Mouse (Mus musculus) spleen, embryonic (tissue): ENCODE measurements at regions not wholly inside any gene's neighbourhood (a gene's known extent, or its start where the extent isn't known, plus 50 kb on each side); places are given as distances from the start of the nearest gene placed in this dataset.

Experiments used
- CTCF ChIA-PET: fragments of 350-600 bp; sonication (Branson Sonifier 250); formaldehyde crosslinking; loops from one replicate; lab custom pipeline; 2022; lab: Charles Lee

GRCm38 (mm10) chr16:86368449-86368848 is 466.8 kb upstream of the Adamts5 start:
- CTCF ChIA-PET, result no interaction called here

DNA sequence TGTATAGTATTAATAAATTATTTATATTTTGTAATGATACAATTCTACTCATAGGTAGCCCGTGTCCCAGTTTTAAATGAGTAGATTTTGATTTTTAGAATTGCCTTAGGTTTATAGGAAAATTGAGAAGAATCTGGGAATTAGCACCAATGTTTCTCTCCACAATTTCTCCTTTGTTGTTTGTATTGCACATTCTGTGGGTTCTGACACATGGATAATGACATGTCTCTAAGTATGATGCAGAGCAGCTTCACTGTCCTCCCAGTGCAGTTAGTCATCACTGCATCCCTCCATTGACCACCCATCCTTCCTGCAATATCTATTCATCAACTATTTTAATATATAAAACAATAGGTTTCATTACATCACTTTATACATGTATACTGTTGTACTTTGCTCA is 464.6 kb upstream of the Adamts5 start:
- CTCF ChIA-PET, result no interaction called here

- CTCF ChIA-PET, result no interaction called here
Measured at GRCm38 (mm10) chr16:86361099-86361498, 459.5 kb upstream of the Adamts5 start.

- CTCF ChIA-PET, result no interaction called here
Measured at GRCm38 (mm10) chr16:86355036-86355435, 453.4 kb upstream of the Adamts5 start.

DNA sequence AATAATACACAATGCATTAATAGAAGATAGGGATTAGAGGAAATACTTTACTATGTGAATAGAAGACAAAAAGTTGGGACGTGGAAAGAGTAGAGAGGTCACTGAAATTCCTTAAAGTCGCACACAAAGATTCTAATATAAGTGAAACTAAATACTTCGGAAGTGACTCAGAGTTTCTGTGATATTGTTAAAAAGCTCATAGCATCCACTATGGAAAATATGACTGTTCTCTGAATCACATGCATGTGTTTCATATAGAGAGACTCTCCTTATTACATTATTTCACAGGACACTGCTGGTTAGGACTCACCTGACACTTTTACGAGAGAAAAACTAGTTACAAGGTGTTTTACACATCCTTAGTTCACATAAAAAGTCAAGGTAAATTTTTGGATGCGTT is 446.1 kb upstream of the Adamts5 start:
- CTCF ChIA-PET, result no interaction called here

- CTCF ChIA-PET, result no interaction called here
Measured at GRCm38 (mm10) chr16:86346916-86347315, 445.3 kb upstream of the Adamts5 start.

- CTCF ChIA-PET, result no interaction called here
Measured at GRCm38 (mm10) chr16:86340311-86340710, 438.7 kb upstream of the Adamts5 start.

DNA sequence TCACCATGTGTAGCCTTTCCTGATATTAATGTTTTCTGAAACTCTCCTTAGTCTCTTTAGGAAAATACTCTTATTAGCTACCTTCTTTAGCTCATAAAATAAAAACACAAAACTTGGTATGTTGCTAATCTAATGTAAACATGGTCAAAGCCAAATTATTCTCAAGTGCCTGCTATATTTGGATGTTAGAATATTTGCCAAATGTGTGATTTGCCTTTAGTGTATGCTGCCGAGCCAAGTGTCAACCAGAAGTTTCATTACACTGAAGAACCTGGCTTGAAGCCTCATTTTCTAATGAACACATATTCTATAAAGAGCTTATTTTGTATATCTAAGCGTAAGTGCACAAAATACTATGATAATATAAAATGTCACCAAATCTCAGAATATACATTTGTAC is 423.8 kb upstream of the Adamts5 start:
- CTCF ChIA-PET, result no interaction called here

- CTCF ChIA-PET, result no interaction called here
Measured at GRCm38 (mm10) chr16:86318898-86319297, 417.3 kb upstream of the Adamts5 start.

- CTCF ChIA-PET, result no interaction called here
Measured at GRCm38 (mm10) chr16:86309696-86310095, 408.1 kb upstream of the Adamts5 start.

DNA sequence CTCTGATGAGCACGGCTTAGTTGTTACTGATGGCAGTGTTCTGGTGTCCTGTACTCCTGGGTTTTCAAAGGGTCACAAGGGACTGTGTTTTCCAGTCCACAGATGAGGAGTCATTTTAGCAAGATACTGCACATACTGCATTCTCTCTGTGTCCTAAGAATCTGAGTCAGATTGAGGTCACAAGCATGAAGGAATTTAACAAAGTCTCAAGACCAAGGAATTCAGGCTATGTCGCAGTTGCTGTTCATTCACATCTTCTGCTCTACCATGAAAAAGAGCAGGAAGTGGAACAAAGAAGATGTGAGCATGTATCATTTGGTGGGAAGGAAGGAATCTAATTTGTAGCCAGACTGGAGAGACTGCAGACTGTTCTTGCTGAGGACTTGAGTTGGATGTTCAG is 402.2 kb upstream of the Adamts5 start:
- CTCF ChIA-PET, result no interaction called here

- CTCF ChIA-PET, result no interaction called here
Measured at GRCm38 (mm10) chr16:86302451-86303145, 401.0 kb upstream of the Adamts5 start.

GRCm38 (mm10) chr16:86294436-86294835 is 392.8 kb upstream of the Adamts5 start:
- CTCF ChIA-PET, result no interaction called here

DNA sequence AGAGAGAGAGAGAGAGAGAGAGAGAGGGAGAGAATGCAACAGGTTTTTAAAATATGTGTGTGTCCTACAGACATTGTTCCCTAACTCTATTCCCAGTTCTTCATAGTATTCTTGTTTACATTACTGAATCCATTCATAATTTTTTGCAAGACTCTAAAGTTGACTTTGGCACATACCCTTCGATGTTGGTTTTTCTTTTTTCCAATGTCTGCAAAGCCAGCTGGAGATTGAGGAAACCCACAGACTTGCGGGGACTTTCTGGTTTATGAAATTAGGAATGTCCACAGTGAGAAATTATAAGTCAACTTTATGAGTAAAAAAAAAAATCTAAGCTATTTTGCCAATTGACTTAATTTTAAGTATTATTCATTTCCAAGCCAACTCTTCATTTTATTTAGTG is 379.7 kb upstream of the Adamts5 start:
- CTCF ChIA-PET, result interaction anchor here (0.6 kb wide), 1 partner anchor 42 kb away, joined by 3 read pairs; no protein-coding TSS in a partner anchor

DNA sequence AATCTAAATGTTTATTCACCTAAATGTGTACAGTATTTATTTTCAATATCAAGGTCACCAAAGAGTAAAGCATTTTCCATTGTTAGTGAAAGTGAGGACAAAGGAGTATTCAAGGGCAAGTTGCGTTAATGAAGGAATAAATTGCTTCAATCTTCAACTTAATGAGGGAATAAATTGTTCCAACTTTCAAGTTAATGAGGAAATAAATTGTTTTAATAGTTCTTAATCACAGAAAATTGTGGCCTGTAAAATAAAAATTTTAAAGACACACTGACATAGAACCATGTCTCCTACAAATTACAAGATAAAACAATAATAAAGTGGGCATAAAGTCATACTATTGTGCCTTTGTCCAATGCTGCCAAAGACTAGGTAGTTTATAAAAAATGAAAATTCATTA is 375.4 kb upstream of the Adamts5 start:
- CTCF ChIA-PET, result no interaction called here

DNA sequence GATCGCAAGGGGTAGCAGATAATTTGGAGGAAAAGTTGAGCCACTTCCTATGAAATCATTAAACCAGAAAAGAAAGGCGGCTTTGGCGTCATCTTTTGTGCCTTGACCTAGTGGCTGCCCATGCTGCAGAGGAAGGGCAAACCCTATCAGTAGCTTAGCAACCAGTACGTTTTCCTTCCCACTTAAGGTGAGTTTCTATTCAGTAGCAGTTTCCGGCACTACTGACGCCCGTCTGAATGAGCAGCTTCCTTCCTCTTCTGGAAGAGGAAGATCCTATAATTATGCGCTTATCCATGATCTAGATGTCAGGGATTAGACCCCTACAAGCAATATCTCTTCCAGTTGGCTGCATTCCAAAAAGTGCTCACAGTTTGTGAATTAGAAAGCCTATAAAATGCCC is 360.0 kb upstream of the Adamts5 start:
- CTCF ChIA-PET, result no interaction called here

DNA sequence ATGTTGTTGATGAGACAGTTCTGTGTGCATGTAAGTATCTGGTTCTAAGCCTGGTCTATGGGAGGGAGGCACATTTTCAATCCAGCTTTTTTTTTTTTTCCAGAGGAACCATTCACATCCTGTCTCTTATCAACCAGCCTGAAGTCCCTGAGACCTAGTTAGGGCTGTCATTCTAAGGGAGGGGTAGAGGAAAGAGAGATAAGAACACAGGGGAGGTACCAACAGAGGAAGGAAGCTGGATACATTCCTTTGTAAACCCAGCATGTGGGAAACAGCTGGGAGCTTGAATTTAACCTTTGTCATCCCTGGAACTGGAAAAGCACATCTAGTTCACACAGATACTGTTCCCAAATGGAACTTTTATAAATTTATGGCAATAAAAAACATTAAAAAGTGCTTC is 351.0 kb upstream of the Adamts5 start:
- CTCF ChIA-PET, result interaction anchor here (0.5 kb wide), 1 partner anchor 25 kb away, joined by 4 read pairs; no protein-coding TSS in a partner anchor

GRCm38 (mm10) chr16:86250021-86250420 is 348.4 kb upstream of the Adamts5 start:
- CTCF ChIA-PET, result no interaction called here

GRCm38 (mm10) chr16:86244191-86244590 is 342.6 kb upstream of the Adamts5 start:
- CTCF ChIA-PET, result no interaction called here

DNA sequence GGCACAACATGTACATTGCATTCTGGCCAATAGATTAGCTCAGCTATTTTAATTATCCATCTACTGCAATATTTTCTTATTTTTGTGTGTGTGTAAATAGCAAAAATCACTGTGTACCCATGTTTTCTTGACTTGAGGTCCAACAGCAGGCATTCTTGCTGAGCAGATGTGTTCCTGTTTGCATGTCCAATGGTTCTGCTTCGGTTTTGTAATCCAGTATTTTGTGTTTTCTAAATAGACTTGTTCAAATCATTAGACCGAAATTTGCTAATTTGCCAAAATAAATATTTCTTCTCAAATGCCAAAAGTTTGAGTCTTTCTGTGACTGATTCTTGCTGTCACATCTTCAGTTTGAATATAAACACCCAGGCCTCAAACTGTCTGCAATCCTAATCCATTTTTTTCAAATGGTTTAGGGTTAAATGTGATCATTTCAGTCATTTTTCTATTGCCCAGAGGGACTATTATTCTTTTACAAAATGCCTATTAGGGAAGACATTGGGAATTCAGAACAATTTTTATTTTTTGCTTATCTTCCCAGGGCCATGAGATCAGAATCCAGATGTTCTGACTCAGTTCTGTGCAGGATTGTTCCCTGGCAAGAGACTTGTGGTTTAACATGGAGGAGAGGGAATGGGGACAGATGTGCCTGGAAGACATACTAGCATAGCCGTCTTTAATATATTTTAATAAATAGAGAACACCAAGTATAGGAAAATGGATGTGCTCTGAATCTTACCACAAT is 341.3 kb upstream of the Adamts5 start:
- CTCF ChIA-PET, result no interaction called here

- CTCF ChIA-PET, result no interaction called here
Measured at GRCm38 (mm10) chr16:86222997-86223396, 321.4 kb upstream of the Adamts5 start.

DNA sequence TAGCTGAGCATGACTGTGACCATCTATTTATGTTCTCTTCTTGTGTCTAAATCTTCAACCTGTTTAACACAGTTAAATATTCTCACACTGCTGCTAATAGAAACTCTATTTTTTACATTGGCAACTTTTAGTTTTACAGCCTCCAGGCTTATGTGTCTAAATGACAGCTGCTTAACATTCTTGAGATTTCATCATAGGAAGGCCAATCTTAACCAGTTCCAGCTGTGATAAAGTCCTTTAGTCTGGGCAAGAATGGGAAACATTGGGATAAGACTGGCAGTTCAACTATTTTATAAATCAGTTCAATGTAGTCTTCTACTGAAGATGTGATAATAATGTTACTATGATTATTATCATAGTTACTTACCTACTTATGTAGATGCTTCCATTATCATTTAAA is 308.9 kb upstream of the Adamts5 start:
- CTCF ChIA-PET, result no interaction called here

DNA sequence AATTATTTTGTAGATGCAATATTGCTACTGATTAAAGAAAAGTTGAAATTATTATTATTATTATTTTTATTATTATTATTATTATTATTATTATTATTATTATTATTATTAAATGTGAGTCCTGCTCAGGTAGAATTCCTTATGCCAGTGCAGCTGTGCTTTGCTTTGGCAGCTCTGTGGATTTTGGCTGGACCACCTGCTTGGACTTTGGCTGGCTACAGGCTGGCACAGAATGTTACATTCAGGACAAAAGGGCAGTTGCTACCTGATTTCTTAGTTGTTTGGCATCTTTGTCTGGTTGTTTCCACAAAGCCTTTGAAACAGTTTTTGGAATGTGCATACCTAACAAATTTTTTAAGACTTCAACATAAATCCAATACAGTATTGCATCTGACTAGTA is 307.7 kb upstream of the Adamts5 start:
- CTCF ChIA-PET, result no interaction called here
